Mouse (Mus musculus): ENCODE measurements around the gene Gm3045. TPM values are rescaled to one million over a fixed set of nuclear protein-coding genes. Genes with fewer than 3 reads are reported as not detected.

Gene Gm3045
- not detected in 2 replicates for polyA plus RNA-seq (2015; fragmentation: Nextera tagmentation; extraction: Ambion mirVana)

DNA sequence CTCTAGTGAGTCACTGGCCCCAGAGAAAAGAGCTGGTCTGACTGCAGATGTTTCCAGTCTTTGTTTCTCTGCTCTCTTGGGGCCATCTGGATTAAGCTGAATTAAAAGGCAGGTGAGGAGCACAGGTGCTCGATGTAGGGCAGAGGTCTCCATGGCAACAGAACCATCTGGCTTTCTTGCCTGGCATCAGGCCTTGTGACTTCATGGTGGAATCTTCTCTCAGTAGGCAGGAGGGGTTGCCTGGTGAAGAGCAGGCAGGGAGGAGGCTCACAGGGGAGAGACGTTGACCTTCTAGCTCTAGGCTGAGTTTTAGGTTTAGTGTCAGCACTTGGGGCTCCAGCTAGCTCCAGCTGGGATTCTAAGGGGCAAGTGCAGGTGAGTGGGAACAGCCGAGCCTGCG is at the start of gene Gm3045:
Gene Gm3045 (plus strand): TSS at position 230 of the 400 bp plus-strand sequence.
- WGBS (ENCODE audit: insufficient replicate concordance): 41% methylated on average over 4 of the region's 4 CpGs
- no peak within 1 kb of the TSS for H3K9ac ChIP-seq (ENCODE audit: low read depth, low read length)
- no peaks in the 10 kb centered on the region for H3K4me1 ChIP-seq (ENCODE audit: control insufficient read depth, low read depth, low read length)
- no peak for ATAC-seq (ENCODE audit: low read depth)
- H3K4me3 ChIP-seq (ENCODE audit: low read depth, low read length): no peak within 1 kb of the TSS
- H3K4me2 ChIP-seq (ENCODE audit: low read depth, low read length): no peak within 1 kb of the TSS
- no peaks in the 10 kb centered on the region for H3K27me3 ChIP-seq (ENCODE audit: control insufficient read depth, insufficient read depth, low read depth, low read length)
- H3K36me3 ChIP-seq (ENCODE audit: control insufficient read depth, insufficient read depth): no peaks in the 10 kb centered on the region
- no peaks in the 10 kb centered on the region for H3K9me3 ChIP-seq (replicated peaks; ENCODE audit: control insufficient read depth, low read length)
- H3K27ac ChIP-seq (ENCODE audit: low read length): no peak within 1 kb of the TSS

DNA sequence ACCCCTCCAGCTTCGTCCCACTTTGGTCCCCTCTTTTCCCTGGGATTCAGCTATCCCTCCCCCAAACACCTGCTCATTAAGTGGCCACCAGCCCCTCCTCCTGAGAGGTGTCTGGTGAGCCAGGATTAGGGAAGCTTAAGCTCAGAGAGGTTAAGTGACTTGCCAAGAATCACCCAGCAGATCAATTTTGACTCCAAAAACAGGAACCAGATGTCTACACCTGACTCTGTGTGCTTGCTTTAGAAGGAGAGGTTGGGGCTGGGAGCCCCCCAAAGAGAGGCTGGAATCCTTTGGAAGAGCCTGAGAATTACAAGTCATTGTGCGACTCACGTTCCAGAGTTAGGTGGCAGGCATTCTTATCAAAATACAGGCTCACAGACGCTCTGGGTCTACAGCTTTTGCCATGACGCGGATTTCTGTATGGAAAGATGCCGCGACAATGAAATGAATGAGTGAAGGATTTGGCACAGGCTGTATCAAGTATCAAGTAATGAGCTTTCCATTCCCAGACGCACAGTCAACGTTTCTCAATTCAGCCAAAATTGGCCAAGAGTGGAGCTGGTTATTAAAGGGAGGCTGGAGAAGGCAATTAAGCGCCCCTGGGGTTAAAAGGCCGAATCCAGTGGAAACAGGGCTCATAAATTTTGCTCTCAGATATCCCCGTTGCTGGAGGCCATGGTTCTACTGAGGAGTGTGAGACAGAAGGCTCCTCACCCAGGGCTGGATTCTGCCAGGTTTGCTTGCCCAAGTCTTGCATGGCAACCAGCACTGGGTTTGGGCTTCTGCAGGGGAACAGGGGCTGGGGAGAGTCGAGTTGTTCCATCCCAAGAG is 45.3 kb upstream of the Gm3045 start:
- Histone ChIP-seq H3K4me1 (ENCODE audit: control insufficient read depth, low read depth, low read length) (no peaks in the 10 kb centered on the region), H3K36me3 (ENCODE audit: control insufficient read depth, insufficient read depth) (no peaks in the 10 kb centered on the region), H3K27ac (ENCODE audit: low read length) (no peak overlapping the region), H3K9ac (ENCODE audit: low read depth, low read length) (no peak overlapping the region), H3K27me3 (ENCODE audit: control insufficient read depth, insufficient read depth, low read depth, low read length) (no peaks in the 10 kb centered on the region), H3K4me3 (ENCODE audit: low read depth, low read length) (no peak overlapping the region), H3K4me2 (ENCODE audit: low read depth, low read length) (no peak overlapping the region), H3K9me3 (replicated peaks; ENCODE audit: control insufficient read depth, low read length) (no peaks in the 10 kb centered on the region)
- no peak for ATAC-seq (ENCODE audit: low read depth)
- 58% methylated on average over 14 of the region's 14 CpGs for WGBS (ENCODE audit: insufficient replicate concordance)

GRCm38 (mm10) chr13:56383406-56383805 is 43.0 kb upstream of the Gm3045 start:
- no peak for ATAC-seq (ENCODE audit: low read depth)

GRCm38 (mm10) chr13:56386411-56386810 is 40.0 kb upstream of the Gm3045 start:
- no peaks in the 10 kb centered on the region for H3K4me1 ChIP-seq (ENCODE audit: control insufficient read depth, low read depth, low read length)
- WGBS (ENCODE audit: insufficient replicate concordance): 51% methylated on average over 9 of the region's 9 CpGs

More at GRCm38 (mm10) chr13:56383406-56383805, 43.0 kb upstream of the Gm3045 start:
- Histone ChIP-seq H3K27me3 (ENCODE audit: control insufficient read depth, insufficient read depth, low read depth, low read length) (no peaks in the 10 kb centered on the region), H3K4me2 (ENCODE audit: low read depth, low read length) (no peak overlapping the region), H3K9ac (ENCODE audit: low read depth, low read length) (no peak overlapping the region), H3K36me3 (ENCODE audit: control insufficient read depth, insufficient read depth) (no peaks in the 10 kb centered on the region), H3K4me1 (ENCODE audit: control insufficient read depth, low read depth, low read length) (no peaks in the 10 kb centered on the region), H3K4me3 (ENCODE audit: low read depth, low read length) (no peak overlapping the region), H3K9me3 (replicated peaks; ENCODE audit: control insufficient read depth, low read length) (no peaks in the 10 kb centered on the region), H3K27ac (ENCODE audit: low read length) (no peak overlapping the region)
- WGBS (ENCODE audit: insufficient replicate concordance): 48% methylated on average over 3 of the region's 3 CpGs

GRCm38 (mm10) chr13:56387374-56387773 is 39.0 kb upstream of the Gm3045 start:
- no peaks in the 10 kb centered on the region for H3K36me3 ChIP-seq (ENCODE audit: control insufficient read depth, insufficient read depth)
- no peaks in the 10 kb centered on the region for H3K4me1 ChIP-seq (ENCODE audit: control insufficient read depth, low read depth, low read length)
- H3K9me3 ChIP-seq (replicated peaks; ENCODE audit: control insufficient read depth, low read length): no peaks in the 10 kb centered on the region
- no peak overlapping the region for H3K27ac ChIP-seq (ENCODE audit: low read length)
- no peak overlapping the region for H3K4me2 ChIP-seq (ENCODE audit: low read depth, low read length)
- WGBS (ENCODE audit: insufficient replicate concordance): 35% methylated on average over 5 of the region's 5 CpGs
- H3K9ac ChIP-seq (ENCODE audit: low read depth, low read length): no peak overlapping the region
- H3K4me3 ChIP-seq (ENCODE audit: low read depth, low read length): no peak overlapping the region
- no peaks in the 10 kb centered on the region for H3K27me3 ChIP-seq (ENCODE audit: control insufficient read depth, insufficient read depth, low read depth, low read length)
- ATAC-seq (ENCODE audit: low read depth): no peak

More at GRCm38 (mm10) chr13:56386411-56386810, 40.0 kb upstream of the Gm3045 start:
- H3K4me2 ChIP-seq (ENCODE audit: low read depth, low read length): no peak overlapping the region
- H3K27me3 ChIP-seq (ENCODE audit: control insufficient read depth, insufficient read depth, low read depth, low read length): no peaks in the 10 kb centered on the region
- no peak overlapping the region for H3K27ac ChIP-seq (ENCODE audit: low read length)
- no peak for ATAC-seq (ENCODE audit: low read depth)
- no peaks in the 10 kb centered on the region for H3K36me3 ChIP-seq (ENCODE audit: control insufficient read depth, insufficient read depth)
- H3K9ac ChIP-seq (ENCODE audit: low read depth, low read length): no peak overlapping the region
- no peaks in the 10 kb centered on the region for H3K9me3 ChIP-seq (replicated peaks; ENCODE audit: control insufficient read depth, low read length)
- H3K4me3 ChIP-seq (ENCODE audit: low read depth, low read length): no peak overlapping the region

DNA sequence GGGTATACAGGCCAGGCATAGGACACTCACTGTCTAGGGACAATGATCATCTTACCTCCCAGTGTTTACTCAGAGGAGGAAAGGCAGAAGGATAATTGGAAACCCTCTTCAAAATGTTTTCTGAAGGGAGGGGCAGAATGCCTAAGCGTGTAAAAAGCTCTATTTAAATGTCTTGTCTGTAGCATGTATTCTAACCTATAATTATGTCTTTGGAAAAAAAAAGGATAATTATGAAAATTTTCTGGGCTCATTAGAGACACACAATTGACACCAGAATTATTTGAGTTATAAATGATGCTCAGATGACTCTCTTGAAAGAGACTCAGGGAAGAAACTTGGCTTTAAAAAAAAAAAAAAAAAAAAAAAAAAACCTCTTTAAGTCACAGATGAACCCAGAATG is 38.4 kb upstream of the Gm3045 start:
- WGBS (ENCODE audit: insufficient replicate concordance): 62% methylated on average over 1 of the region's 1 CpGs

GRCm38 (mm10) chr13:56397572-56397971 is 28.8 kb upstream of the Gm3045 start:
- no peak for ATAC-seq (ENCODE audit: low read depth)
- whole genome bisulfite sequencing (ENCODE audit: insufficient replicate concordance): 44% methylated on average over 5 of the region's 5 CpGs
- Histone ChIP-seq H3K4me3 (ENCODE audit: low read depth, low read length) (no peak overlapping the region), H3K4me1 (ENCODE audit: control insufficient read depth, low read depth, low read length) (no peaks in the 10 kb centered on the region), H3K4me2 (ENCODE audit: low read depth, low read length) (no peak overlapping the region), H3K9ac (ENCODE audit: low read depth, low read length) (no peak overlapping the region), H3K27me3 (ENCODE audit: control insufficient read depth, insufficient read depth, low read depth, low read length) (no peaks in the 10 kb centered on the region), H3K9me3 (replicated peaks; ENCODE audit: control insufficient read depth, low read length) (no peaks in the 10 kb centered on the region), H3K36me3 (ENCODE audit: control insufficient read depth, insufficient read depth) (no peaks in the 10 kb centered on the region), H3K27ac (ENCODE audit: low read length) (no peak overlapping the region)

More for the DNA sequence above, 38.4 kb upstream of the Gm3045 start:
- Histone ChIP-seq H3K36me3 (ENCODE audit: control insufficient read depth, insufficient read depth) (no peaks in the 10 kb centered on the region), H3K9ac (ENCODE audit: low read depth, low read length) (no peak overlapping the region), H3K4me2 (ENCODE audit: low read depth, low read length) (no peak overlapping the region), H3K4me3 (ENCODE audit: low read depth, low read length) (no peak overlapping the region), H3K27me3 (ENCODE audit: control insufficient read depth, insufficient read depth, low read depth, low read length) (no peaks in the 10 kb centered on the region), H3K27ac (ENCODE audit: low read length) (no peak overlapping the region), H3K4me1 (ENCODE audit: control insufficient read depth, low read depth, low read length) (no peaks in the 10 kb centered on the region), H3K9me3 (replicated peaks; ENCODE audit: control insufficient read depth, low read length) (no peaks in the 10 kb centered on the region)
- no peak for ATAC-seq (ENCODE audit: low read depth)

DNA sequence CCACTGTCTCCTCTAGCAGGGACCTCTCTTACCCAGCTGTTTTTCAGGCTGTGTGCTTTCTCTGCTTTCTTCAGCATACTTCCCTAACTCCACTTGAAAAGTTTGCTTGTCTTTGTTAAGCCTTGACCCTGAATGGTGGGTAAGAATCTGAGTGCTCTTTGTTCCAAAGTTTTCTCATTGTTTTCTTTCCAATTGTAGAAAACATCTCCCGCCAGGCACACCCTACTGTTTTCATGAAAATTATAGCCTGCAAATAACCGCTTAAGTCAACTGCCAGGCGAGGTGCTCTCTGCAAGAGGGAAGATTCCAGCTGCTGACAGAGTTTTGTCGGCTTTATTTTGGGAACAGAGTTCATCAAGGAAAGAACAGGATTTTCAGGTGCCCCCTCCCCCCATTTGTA is 25.2 kb upstream of the Gm3045 start:
- Histone ChIP-seq H3K27ac (ENCODE audit: low read length) (no peak overlapping the region), H3K27me3 (ENCODE audit: control insufficient read depth, insufficient read depth, low read depth, low read length) (no peaks in the 10 kb centered on the region), H3K4me3 (ENCODE audit: low read depth, low read length) (no peak overlapping the region), H3K9me3 (replicated peaks; ENCODE audit: control insufficient read depth, low read length) (no peaks in the 10 kb centered on the region), H3K4me2 (ENCODE audit: low read depth, low read length) (no peak overlapping the region), H3K9ac (ENCODE audit: low read depth, low read length) (no peak overlapping the region), H3K36me3 (ENCODE audit: control insufficient read depth, insufficient read depth) (no peaks in the 10 kb centered on the region), H3K4me1 (ENCODE audit: control insufficient read depth, low read depth, low read length) (no peaks in the 10 kb centered on the region)
- ATAC-seq (ENCODE audit: low read depth): no peak
- WGBS (ENCODE audit: insufficient replicate concordance): 63% methylated on average over 4 of the region's 4 CpGs

DNA sequence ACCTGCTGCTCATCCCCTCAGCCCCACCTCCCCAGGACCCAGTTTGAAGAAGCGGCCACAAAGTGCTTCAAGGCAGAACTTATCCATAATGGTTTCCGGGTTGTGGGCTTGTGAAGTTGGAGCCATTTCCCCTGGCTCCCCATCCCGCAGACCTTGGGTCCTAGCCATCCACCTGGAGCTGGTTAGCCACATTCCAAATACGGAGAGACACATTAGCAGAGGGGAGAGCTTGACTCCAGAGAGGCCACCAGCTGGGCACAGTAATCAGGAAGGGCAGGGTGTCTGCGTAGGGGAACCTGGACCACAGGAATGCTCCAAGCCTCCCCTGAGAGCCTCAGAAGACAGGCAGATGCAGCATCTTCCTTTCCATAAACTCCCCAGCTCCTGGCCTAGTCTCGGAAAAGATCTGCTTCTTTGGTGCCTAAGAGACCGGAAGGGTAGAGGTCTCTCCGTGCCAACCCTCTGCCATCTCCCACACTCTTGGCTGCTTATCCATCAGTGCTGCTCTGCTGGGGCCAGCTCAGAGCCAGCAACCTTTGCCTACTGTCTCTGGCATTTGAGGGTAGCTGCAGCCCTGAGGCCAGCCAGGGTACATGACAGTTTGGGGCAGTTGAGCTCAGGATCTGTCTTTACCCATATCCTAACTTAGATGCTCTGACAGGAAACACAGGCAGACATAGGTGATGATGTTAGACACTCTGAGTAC is 22.9 kb upstream of the Gm3045 start:
- WGBS (ENCODE audit: insufficient replicate concordance): 59% methylated on average over 8 of the region's 8 CpGs
- no peak for ATAC-seq (ENCODE audit: low read depth)

More for the DNA sequence above, 22.9 kb upstream of the Gm3045 start:
- Histone ChIP-seq H3K4me2 (ENCODE audit: low read depth, low read length) (no peak overlapping the region), H3K36me3 (ENCODE audit: control insufficient read depth, insufficient read depth) (no peaks in the 10 kb centered on the region), H3K9me3 (replicated peaks; ENCODE audit: control insufficient read depth, low read length) (no peaks in the 10 kb centered on the region), H3K27me3 (ENCODE audit: control insufficient read depth, insufficient read depth, low read depth, low read length) (no peaks in the 10 kb centered on the region), H3K27ac (ENCODE audit: low read length) (no peak overlapping the region), H3K9ac (ENCODE audit: low read depth, low read length) (no peak overlapping the region), H3K4me3 (ENCODE audit: low read depth, low read length) (no peak overlapping the region), H3K4me1 (ENCODE audit: control insufficient read depth, low read depth, low read length) (no peaks in the 10 kb centered on the region)

Measured in liver, embryonic 16.5 days (tissue).